Mouse (Mus musculus) thymus, adult 2 months (tissue): ENCODE measurements around the gene Tubb2b.

Experiments used
- CTCF ChIP-seq: fragments of 200-500 bp; IDR thresholded peaks from 2 replicates; pipeline ENCODE4 v1.5.1; 2012; ENCODE audit warnings: mild to moderate bottlenecking, control low read depth, low read length, moderate library complexity, borderline replicate concordance; ENCODE audit not compliant: control insufficient read depth, poor library complexity, insufficient read depth; ENCODE audit errors: extremely low read depth
- POLR2A ChIP-seq: fragments of 200-500 bp; IDR thresholded peaks from 2 replicates; pipeline ENCODE4 v1.6.1; 2012; ENCODE audit warnings: mild to moderate bottlenecking, low read length, control low read depth, moderate library complexity; ENCODE audit not compliant: control insufficient read depth, poor library complexity, insufficient read depth; ENCODE audit errors: extremely low read depth

DNA sequence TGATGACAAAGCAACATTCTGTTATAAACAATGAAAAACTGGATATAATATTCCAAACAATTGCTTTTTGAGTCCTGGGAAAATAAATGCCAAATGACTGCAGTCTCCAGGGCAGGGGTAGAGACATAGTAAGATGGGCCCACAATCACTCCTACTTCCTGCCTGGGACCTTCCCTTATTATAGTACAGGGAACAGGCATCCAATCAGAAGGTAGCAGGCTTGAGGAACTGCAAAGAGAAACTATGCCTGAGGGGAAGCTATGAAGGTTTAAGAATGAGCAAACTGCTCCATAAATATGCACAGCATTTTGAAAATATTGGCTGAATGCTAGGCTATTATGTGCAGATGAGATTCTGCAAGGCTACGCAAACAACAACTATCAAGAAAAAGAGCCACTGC lies 23.3 kb downstream of the Tubb2b start:
- TF ChIP-seq POLR2A = no peak
- TF ChIP-seq CTCF = no peak
